ENCODE assay signal across 23 mouse cellular contexts in genomic region chr6:144910392-144910791, GRCm38 (mm10).
DNase-seq lines count a peak whose midpoint lies in the region; ATAC-seq lines count a peak whose summit lies in the region.
"Had no signal": no experiment of that assay in that cellular context is flagged by ENCODE, and none has a peak within 500 bp of the region (broad histone marks: within the 10 kb centered on the region; RNA-seq: fewer than 3 reads in every experiment).

No protein-coding gene starts in this region.

- H3K36me3 ChIP-seq in splenic B cell, adult 2 months (ENCODE audit: control insufficient read depth, insufficient read depth, low read length, poor library complexity, severe bottlenecking): no peaks in the 10 kb centered on the region
- H3K36me3 ChIP-seq: forebrain, embryonic 10.5 days; G1E; hindbrain, embryonic 10.5 days had no signal

- DNase-seq in spleen, postnatal 36 days (ENCODE audit: low spot score in 2 of 2): peak; percentile 50 to 55
- no peak for DNase-seq in spleen, postnatal 10 days (ENCODE audit: low spot score in 2 of 2)
- DNase-seq in splenic B cell, adult 2 months (ENCODE audit: low read depth, low spot score): peak; percentile 75
- no peak for DNase-seq in urinary bladder, adult 18-20 months (ENCODE audit: low spot score in 2 of 2)
- no peak for DNase-seq in heart, adult 8-10 months (ENCODE audit: low spot score)
- DNase-seq: adrenal gland, postnatal 10 days; adrenal gland, postnatal 36 days; cerebellum, adult 18-20 months; cerebellum, adult 9-10 months; cerebellum, postnatal 14 days; gastrocnemius, postnatal 10 days; gastrocnemius, postnatal 36 days; heart, adult 2 months; heart, postnatal 36 days had no signal

- 0 out of 2 replicates have a peak, but pooled peaks have one; percentile 13 for ATAC-seq in monocyte, adult 5-6 weeks (replicated peaks; ENCODE audit: insufficient number of reproducible peaks, low FRiP score, low TSS enrichment, poor library complexity, severe bottlenecking)
- ATAC-seq: forebrain, embryonic 13.5 days; forebrain, embryonic 16.5 days; hindbrain, postnatal 0 days; inflammation-experienced regulatory T-cells, adult 6 months; Patski had no signal

- H3K27me3 ChIP-seq in splenic B cell, adult 2 months (ENCODE audit: control insufficient read depth, insufficient read depth, low read length, poor library complexity, severe bottlenecking): no peaks in the 10 kb centered on the region
- H3K27me3 ChIP-seq: forebrain, embryonic 13.5 days; Patski had no signal

Comparison
In these comparisons a context has a peak if more than half of its experiments do, and no peak if none do; other contexts are left out.
1. DNase-seq: peak in spleen, postnatal 36 days (2 of 2) and splenic B cell, adult 2 months (single experiment); none in spleen, postnatal 10 days (0 of 2), urinary bladder, adult 18-20 months (0 of 2) and heart, adult 8-10 months (single experiment).